Mouse (Mus musculus) heart, adult 9 months (tissue): Measurements from ENCODE around the gene Gm45618.
A peak's percentile ranks its signal among the peaks of the same experiment; 100 is the strongest.

Experiments used
- DNase-seq, 2 experiments: peaks; one replicate each; pipeline ENCODE4 v3.0.0; 2022; ENCODE audit warnings: low spot score in 2 of 2

The Gm45618 gene

DNA sequence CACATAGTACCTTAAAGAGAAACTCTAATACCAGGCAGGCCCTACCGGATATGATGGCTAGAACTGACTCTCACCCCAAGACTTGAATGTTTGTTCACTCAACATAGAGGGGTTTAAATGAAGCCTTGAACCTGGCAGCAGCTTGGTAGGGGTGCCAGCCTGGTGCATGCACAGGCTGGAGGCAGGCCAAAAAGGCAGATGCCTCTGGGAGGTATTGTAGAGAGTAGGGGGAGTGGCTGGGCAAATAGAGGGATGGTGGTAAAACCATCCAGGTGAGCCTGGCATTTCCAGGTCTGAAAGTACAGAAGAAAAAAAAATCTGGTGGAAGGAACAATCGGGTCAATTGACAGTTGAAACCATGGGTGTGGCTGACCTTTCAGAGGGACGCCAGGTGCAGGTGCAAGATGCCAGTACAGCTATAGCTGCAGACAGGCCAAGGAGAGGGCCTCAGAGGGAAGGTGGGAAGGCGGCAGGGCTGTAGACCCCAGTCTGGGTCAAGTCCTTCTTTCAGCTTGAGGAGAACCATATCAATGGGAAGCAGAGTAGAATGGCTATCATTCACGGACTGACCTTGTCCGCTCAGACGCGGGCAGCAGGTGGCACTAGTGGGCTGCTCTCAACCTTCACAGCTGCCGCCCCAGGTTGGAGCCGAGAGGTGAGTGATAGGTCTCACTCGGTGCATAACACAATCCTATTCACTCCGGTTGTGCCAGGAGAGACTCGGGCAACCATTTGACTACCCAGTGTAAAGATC lies 49.9 kb downstream of the Gm45618 start:
- peak in 1 of 2 experiments; percentile 69 for DNase-seq
